Mouse (Mus musculus): ENCODE measurements around the gene H2-DMa.

- TF ChIP-seq CTCF (IDR thresholded peaks at IDR 0.05; ENCODE audit: low read depth) (no peak), EP300 (IDR thresholded peaks at IDR 0.05; ENCODE audit: low read depth) (no peak)
These were observed 7.6 kb downstream of the H2-DMa start for GRCm38 (mm10) chr17:34126826-34127420.
